ENCODE assay signal across 22 mouse cellular contexts in the genomic region with DNA sequence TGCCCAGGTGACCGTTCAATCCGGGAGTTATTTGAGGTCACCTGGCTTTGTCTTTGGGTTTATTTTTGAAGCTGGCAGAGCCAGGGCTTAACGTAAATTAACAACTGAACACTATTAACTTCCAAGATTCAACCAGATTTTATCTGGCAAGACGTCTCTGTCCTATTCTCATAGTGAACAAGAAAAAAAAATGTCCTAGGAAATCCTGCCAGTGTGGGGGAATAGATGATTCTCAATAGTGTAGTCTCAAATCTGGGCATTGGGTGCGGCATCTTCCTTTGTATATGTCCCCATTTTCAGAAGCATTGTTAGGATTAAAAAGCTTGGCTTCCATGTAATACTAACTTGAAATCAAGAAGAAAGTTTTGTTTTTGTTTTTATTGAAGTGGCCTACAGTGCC. TPM values are rescaled to one million over a fixed set of nuclear protein-coding genes. Genes with fewer than 3 reads are reported as not detected.
"Had no signal": no experiment of that assay in that cellular context is flagged by ENCODE, and none has a peak within 500 bp of the region (broad histone marks: within the 10 kb centered on the region; RNA-seq: fewer than 3 reads in every experiment).

No protein-coding gene starts in this region.

- H3K27me3 ChIP-seq: neural tube, embryonic 15.5 days; stomach, embryonic 15.5 days had no signal

- H3K4me1 ChIP-seq: neural tube, embryonic 15.5 days; stomach, embryonic 15.5 days had no signal

- H3K36me3 ChIP-seq: neural tube, embryonic 15.5 days; stomach, embryonic 15.5 days had no signal

- H3K4me3 ChIP-seq: neural tube, embryonic 15.5 days; stomach, embryonic 15.5 days had no signal

- H3K4me2 ChIP-seq: neural tube, embryonic 15.5 days; stomach, embryonic 15.5 days had no signal

- DNase-seq: retina, postnatal 1 day; right cerebral cortex, adult 18-20 months; right cerebral cortex, postnatal 14 days; right cerebral cortex, postnatal 25 days; right cerebral cortex, postnatal 4 days; spleen, adult 18-20 months; thymus, adult 18-20 months; thymus, adult 2 months; thymus, postnatal 14 days; thymus, postnatal 25 days; thymus, postnatal 36 days; thymus, postnatal 4 days had no signal

- H3K27ac ChIP-seq: neural tube, embryonic 15.5 days; stomach, embryonic 15.5 days; stomach, postnatal 0 days had no signal

- H3K9ac ChIP-seq: neural tube, embryonic 15.5 days; stomach, embryonic 15.5 days had no signal

- H3K9me3 ChIP-seq: neural tube, embryonic 15.5 days; stomach, embryonic 15.5 days had no signal

RNA-seq across cellular contexts. Expression of a gene that starts 20.8 kb away (rescaled TPM):
- polyA plus RNA-seq: neural tube, embryonic 14.5 days; neural tube, embryonic 15.5 days; small intestine, adult 2 months; spleen, adult 2 months; stomach, embryonic 14.5 days; stomach, embryonic 15.5 days; stomach, embryonic 16.5 days; stomach, postnatal 0 days; thymus, adult 2 months; thymus, postnatal 0 days; urinary bladder, adult 2 months had no signal
